Mouse (Mus musculus) G1E (cell line): ENCODE data around the gene Trip11.

Source experiments
- CTCF ChIP-seq: IDR thresholded peaks from 2 replicates; pipeline ENCODE4 v1.5.1; 2012; ENCODE audit warnings: low read depth, low read length, inconsistent platforms, mixed read lengths
- GATA1 ChIP-seq: IDR thresholded peaks from 2 replicates; pipeline ENCODE4 v1.6.1; 2012; ENCODE audit warnings: borderline replicate concordance, low read length, inconsistent platforms, mixed read lengths
- TAL1 ChIP-seq: conservative IDR thresholded peaks from 2 replicates; pipeline ENCODE4 v1.6.1; 2012; ENCODE audit warnings: low read depth, low read length, inconsistent platforms, mixed read lengths

- TF ChIP-seq GATA1, result no peak
- TF ChIP-seq CTCF, result no peak
- TF ChIP-seq TAL1, result no peak
Measured at GRCm38 (mm10) chr12:101802445-101802844, 110.6 kb downstream of the Trip11 start.
